Mouse (Mus musculus) left cerebral cortex, adult 18-20 months (tissue): ENCODE results near the gene Bcas1. TPM values are rescaled to one million over a fixed set of nuclear protein-coding genes. Genes with fewer than 3 reads are reported as not detected.
A peak's percentile ranks its signal among the peaks of the same experiment; 100 is the strongest.

Experiments
- DNase-seq, 2 experiments: peaks; one replicate each; pipeline ENCODE4 v3.0.0; 2021 to 2022; ENCODE audit warnings: low spot score in 2 of 2, mixed read lengths in 1 of 2
- total RNA-seq, 2 experiments: library from RNA; stranded (reverse); gene quantifications; 2 replicates each; pipeline ENCODE4 v1.2.3; 2021

Gene Bcas1
- total RNA-seq, 2 experiments from 2014 or later: 46.6 to 47.4 TPM

DNA sequence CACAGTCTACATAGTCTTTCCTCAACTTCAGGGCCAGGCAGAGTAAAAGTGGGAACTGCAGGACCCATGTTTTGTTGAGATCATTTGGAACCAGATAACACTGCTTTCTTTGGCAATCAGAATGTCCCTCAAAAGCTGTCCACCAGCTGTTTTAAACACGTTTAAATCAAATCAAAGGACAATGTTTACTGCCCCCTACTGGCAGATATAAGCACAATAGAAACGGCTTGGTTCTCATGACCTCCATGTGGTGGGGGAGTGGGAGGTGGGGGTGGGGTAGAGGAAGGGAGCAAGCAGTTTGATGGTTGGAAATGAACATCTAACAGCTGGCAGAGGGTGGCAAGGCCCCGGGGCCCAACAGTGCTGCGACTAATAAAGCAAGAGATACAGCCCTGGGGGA is 5.7 kb downstream of the Bcas1 start:
- no peak for DNase-seq

DNA sequence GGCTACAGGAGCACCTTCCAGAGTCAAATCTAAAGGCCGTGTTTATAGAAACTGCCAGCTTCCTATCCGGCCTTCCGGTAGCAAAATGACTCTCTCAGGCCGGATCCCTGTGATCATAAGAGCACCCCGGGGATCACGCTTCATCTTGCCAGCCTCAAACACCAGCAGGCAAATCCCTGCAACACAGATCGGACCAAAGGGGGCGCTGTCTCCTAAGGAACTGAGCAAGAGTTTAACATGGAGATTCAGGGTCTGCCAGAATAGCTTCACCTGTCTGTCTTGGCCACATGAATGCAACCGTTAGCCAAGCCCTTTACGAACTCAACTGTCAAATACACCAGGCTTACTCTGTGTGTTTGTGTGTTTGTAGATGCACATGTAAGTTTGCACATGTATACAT is 8.9 kb downstream of the Bcas1 start:
- DNase-seq: peak in 1 of 2 experiments; percentile 9

DNA sequence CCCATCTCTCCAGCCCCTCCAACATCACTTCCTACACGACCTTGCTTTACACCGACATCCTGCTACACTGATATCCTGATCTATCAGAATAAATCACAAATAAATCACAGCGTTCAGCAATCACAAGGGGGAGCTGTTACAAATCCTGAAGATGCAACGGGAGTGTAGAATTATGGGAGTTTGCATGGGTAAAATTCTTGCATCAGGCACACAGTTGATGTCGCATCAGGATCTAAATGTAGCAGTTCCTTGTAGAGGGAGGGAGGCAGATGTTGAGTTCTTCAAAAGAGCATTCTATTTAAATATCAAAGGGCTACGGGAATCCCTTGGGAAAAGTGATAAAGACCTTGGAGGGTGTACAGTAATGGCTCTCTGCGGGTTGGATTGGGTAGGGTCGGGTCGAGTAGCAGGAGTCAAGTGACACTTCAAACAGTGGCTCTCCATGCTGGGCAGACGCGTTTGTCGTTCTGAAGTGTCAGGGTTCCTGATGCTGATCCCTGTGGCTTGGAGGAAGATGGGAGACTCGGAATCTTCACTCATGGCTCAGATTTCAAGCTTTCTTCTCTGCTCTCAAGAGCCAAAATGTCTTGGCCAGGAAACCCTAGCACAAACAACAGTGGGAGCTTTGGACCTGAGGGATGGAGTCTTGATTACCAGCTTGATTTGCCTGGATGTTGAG is 16.0 kb downstream of the Bcas1 start:
- no peak for DNase-seq

DNA sequence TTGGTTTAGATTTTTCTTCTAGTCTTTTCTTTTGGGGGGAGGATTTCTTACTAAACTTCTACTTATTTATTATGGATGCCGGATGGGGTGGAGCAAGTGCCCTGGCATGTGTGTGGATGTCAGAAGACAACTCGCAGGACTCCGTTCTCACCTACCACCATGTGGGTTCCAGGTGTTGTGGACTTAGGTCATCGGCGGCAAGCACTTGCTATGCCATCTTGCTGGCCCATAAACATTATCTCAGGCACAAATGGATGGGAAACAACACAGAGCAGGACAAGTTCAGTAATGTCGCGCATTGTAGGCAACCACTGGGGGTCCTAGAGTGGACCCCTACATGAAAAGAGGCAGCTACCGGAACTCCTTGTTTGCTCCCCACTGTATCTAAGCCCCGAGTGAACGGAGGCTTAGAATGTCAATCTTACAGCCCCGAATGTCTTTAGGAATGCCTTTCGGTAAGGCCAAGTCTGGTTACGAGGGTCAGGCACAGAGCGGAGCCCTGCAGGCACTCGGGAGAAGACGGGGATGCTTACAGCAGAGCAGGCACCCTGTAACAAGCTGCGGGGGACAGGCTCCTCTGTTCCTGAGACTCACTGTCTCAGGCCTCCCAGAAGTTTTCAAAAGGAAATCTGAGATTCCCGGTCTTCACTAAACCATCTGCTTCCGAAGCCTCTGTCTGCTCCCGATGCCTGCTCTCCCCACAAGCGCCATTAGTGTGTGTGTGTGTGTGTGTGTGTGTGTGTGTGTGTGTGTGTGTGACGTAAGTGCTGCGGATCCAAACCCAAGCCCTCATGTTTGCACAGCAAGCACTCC is 16.8 kb downstream of the Bcas1 start:
- no peak for DNase-seq

DNA sequence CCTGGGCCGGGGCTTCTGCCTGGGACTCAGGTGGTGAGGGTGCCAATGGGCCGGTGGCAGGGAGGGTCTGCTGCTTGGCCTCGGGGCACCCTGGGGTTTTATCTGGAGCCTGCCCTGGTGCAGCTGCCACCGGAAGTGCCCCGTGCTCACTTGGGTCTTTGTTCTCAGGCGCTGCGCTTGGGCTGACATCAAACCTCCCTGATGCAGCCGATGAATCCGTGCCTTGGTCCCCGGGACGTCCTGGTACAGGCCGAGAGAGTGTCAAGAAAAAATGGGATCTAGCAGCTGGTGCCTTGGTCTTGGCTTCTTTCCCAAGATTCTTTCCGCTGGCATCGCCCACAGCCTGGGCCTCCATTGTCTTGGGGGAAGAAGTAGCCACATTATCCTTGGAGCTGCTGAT is 21.2 kb downstream of the Bcas1 start:
- DNase-seq: peak; percentile 6 to 24

DNA sequence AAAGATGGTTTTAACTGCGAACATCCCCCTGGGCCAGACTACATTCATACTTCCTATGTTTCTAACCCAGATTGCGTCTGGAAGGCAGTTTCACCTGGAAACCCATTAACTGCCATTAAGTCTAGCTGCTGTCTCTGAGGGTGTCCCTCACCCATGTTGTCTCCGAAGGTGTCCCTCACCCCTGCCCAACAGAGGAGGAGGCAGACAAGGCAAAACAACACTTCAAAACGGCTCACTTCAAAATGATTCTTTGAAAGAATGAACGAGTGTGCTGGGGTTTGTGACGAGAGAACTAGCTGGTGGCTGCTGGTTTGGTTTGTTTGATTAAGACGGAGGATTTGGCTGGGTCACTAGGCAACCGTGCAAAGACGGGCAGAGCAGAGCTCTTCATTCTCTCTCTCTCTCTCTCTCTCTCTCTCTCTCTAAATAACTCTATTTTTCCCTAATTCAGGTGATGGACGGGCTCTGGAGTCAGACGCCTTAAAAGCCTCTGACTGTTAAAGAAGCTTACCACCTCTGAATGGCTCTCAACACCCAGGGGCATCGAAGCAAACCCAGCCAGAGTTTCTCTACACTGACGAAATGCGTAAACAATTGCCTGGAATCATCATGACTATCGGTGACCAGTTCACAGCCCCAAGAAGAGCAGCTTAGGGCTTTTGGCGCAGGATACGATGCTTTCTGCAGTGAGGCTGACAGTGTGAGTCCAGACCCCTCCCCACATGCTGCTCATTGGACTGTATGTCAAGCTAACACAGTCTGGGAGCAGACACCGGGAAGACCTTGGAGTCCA is 22.7 kb downstream of the Bcas1 start:
- no peak for DNase-seq

DNA sequence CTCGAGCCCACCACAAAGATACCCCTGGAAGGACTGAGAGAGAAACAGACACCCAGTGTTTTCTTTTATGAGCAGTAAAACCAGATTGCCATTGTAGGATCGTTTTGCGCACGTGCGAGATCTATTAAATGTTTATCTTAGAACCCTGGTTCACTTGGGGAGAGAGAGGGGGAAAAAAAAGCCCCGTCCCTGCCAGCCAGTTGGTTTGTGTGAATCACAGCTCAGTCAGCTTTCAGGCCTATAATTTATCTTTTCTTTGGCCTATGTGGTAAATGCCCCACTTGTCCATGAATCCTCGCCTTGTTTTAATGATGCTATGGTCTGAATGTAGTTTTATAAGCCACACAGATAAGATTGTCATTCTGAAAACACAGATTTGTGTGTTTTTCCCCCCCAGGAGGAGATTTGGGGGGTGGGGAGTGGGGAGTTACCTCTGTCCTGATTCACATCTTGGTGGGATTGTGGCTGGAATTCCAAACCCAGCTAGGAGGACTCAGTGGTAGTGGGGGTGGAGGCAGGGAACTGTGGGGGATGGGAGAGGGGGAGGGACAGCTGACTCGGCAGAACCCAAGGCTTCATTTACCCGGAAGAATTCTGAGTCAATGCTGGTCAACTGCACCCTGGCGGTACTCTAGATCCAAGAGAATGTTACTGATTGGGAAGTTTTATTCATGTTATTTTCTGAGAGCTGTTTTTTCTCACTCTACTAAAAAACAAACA is 23.8 kb downstream of the Bcas1 start:
- DNase-seq: no peak

DNA sequence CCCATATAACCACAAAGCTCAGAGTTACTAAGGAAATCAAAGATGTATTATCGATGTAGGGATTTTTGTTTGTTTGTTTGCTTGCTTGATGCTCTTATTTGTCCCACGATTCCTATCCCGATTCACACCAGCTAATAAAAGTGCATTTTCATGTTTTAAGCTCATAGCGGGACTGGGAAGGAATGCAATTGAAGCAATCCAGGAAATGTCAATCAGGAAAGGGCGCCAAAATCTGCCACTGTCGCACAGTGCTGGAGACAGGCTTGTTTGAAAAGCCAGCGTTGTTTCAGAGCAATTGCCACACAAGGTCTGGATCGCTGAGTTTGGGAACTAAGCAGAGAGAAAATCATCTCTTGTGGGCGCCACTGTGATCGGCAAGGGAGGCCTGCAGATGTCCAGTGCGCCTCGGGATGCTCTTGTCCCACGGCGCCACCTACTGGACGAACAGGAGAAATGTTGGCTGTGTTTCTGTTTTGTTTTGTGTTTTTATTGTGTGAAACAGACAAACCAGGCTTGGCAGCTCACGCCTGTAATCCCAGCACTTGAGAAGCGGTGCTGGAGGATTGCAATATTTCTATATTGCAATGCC is 26.3 kb downstream of the Bcas1 start:
- peak; percentile 74 to 81 for DNase-seq

DNA sequence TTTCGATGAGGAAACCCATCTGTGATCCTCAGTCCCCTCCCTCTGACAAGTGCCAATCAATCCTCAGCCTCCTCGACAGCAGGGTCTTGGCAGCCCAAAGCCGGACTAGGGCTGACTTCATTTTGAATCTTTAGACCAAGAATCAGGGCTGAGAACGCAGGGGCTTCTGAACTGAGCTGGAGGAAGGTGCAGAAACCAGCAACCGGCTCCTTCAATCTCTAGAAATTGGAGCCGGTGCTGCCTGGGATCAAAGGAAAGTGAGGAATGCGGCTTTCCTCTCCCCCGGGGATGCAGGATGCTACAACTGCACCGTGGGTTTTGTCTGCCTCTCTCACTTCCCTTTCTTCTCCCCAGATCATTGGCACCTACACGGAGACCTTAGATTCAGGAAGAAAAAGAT is 27.0 kb downstream of the Bcas1 start:
- no peak for DNase-seq

DNA sequence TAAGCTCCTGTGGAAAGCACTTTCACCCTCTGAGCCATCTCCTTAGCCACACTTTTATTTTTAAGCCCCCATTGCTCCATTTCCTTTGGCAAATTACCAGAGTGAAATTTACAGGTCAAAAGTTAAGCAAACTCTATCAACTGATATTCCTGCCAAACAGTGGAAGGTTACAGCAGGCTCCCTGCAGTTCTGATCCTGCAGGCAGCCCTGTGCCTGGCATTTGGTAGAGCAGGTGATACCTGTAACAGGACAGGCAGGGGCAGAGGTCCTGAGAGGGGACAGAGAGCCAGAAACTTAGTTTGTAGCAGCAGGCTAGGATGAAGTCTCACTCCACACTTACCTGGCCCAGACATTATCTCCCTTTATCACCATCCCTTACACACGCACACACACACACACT is 35.7 kb downstream of the Bcas1 start:
- no peak for DNase-seq

DNA sequence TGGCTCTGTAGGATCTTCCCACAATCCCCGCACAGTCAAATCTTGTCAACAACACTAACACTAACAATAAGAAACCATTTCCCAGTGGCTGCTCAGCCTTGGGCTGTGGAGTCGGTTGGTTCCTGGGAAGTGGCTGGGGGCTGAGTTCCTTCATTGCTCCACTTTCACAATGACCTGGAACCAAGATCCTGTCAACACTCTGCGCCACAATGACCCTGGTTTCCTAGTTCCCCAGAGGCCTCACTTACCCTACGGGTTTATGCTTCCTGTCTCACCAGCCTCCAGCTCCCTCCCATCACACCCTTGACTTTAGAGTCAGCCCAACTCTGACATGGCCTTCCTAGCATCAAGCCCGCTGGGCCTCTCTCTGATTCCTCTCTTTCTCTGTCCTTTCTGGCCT is 39.3 kb downstream of the Bcas1 start:
- no peak for DNase-seq

DNA sequence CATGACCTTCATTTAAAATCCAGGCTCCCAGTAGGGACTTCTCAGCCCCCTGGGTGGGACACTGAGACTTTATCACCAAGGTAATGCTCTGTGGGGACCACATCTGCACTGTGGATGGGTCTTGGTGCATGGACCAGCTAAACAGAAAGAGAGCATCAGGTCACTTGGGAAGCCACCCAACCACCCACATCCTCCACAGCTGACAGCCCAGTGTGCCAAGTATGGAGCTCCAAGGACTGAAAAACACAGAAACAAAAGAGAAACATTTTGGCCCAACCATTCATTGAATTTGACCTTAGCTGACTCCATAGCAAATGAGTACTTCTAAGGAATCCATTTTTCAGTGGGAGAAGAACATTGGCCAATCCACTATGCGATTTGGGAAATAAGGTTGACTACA is 42.1 kb downstream of the Bcas1 start:
- no peak for DNase-seq

DNA sequence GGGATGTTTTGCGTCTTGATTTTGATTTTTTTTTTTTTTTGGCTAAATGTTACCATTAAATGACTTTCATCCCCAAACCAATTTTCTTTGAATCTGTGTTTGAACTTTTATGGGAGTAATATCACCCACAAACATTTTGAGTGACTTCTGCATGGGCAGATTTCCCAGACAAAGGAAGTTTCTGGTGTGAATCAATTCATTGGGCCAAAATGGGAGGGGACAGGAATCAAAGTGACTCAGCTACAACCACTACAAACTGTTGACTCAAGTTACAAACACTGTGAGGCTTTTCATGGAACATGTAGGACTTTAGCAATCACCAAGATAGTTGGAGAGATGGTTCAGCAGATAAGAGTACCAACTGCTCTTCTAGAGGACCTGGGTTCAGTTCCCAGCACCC is 42.9 kb downstream of the Bcas1 start:
- no peak for DNase-seq

DNA sequence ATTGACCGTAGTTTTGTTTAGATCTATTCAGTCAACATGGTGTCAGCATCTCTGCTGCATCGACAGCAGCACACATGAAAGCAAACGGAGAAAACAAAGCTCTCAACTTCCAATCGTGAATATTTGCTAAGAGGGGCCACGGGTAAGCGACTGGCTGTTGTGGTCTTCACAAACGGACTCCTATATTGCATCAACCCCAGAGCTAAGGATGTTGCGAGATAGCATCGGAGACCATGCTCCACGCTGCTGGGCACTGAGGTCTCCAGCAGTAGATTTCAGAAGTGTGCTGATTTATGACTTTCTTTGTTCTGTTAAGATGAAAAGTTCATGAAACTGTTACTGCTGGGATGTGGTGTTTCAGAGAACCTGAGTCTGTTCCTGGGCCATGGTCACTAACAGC is 54.3 kb downstream of the Bcas1 start:
- no peak for DNase-seq

DNA sequence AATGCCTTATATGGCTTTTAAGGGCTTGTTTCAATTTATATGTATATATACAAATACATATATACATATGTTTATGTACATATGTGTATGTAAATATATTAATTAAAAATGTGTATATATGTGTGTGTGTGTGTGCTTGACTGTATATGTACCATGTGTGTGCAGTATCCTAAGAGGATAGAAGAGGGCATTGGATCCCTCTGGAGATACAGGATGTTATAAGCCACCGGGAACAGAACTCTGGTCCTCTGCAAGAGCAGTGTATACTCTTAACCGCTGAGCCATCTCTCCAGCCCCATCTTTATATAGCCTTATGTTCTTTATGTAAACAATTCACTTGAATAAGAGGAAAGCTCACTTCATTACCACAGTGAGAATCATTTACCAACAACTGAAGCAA is 62.0 kb downstream of the Bcas1 start:
- no peak for DNase-seq

DNA sequence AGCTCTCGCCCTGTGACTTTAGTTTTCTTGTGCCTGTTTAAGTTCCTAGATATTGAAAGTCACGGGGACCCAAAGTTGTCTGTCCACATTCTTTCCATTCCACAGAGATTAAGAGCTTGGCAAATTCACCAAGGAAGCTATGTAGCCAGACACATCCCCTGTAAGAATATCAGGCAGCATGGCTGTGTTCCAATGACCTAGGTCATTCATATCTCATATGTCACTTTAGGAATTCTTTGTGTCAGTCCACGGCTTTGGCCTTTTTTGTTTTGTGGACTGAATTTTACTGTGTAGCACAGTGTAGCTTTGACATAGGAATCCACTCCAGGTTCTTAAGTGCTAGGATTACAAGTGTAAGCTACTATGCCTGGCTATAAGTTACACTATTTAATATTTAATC is 62.4 kb downstream of the Bcas1 start:
- DNase-seq: no peak

DNA sequence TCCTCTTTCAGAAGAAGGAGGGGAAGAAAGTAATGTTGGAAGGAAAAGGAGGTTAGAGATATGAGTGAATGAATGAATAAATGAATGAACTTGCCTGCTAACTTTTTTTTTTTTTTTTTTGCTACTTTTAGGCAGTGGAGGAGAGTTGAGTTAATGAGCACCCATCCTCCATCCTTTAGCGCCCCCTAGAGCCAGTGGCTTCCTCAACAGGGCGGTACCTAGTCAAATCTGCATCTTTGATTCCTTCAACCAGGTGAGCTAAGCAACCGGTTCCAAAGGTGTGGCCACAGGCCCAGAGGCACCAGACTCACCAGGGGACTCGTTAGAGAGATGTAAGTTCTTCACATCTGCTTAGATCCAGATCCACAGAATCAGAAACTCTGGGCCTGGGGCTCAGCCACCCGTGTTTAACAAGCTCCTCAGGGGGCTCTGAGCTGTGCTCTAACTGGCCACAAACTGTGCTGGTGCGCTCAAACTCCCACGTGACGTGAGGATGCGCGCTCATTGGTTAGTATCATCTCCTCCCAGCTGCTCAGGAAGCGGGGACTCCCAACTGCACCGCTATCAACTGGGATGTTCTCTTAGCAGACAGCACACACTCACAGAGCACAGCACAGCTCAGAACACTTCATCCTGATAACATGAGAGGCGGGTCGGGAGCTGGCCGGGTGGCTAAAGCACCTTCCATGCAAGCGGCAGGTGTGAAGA is 70.8 kb downstream of the Bcas1 start:
- no peak for DNase-seq

DNA sequence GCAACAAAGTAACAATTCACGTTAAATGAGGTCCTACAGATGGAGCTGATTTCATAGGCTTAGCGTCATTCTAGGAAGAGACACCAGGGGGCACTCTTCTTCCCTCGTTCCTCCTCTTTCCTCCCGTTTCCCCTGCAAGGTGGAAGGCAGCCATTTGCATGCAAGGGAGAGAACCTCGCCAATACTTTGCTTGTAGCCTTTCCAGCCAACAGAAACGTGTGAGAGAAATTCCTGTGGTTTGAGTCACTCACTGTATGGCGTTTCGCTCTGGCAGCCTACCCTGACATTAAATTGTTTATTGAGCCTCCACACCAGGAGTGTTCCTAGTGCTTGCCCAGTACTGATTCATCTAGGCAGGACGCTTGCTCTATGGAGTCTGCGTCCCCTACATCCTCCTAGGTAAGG is 72.7 kb downstream of the Bcas1 start:
- DNase-seq: peak; percentile 76 to 85

DNA sequence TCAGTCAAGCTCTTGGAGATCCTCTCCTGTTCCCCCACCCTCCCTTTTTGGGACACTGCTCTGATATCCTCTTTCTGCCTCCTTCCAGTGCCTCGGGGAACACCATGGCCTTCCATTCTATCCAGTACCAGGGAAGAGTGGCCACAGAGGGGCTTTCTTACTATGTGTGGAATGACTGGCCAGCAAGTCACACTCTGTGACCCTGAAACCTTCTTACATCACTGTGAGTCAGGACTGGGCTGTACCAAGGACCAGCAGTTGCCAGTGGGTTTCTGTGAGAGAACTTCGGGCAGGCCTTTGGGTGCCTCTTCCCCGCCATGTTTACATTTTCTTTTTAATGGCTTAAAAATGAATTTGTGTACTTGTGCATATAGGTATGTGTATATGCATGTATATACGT is 75.4 kb downstream of the Bcas1 start:
- DNase-seq: no peak

DNA sequence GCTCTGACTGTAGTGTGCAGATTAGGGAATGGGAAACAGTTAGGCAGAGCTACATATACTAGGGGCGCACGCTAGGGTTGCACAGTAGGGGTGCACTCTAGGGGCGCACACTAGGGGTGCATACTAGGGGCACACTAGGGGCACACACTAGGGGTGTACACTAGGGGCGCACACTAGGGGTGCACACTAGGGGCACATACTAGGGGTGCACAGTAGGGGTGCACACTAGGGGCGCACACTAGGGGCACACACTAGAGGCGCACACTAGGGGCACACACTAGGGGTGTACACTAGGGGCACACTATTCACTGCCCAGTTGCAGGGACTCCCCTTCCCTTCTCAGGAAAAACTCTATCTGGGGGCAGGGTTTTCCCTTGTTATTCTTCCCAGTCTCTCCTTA is 75.8 kb downstream of the Bcas1 start:
- DNase-seq: no peak
